Mouse (Mus musculus) kidney, adult 8-10 months (tissue): Measurements from ENCODE around the gene Lsp1.
A peak's percentile ranks its signal among the peaks of the same experiment; 100 is the strongest.

Experiments used
- DNase-seq, 2 experiments: peaks; one replicate each; pipeline ENCODE4 v3.0.0; 2022

The Lsp1 gene

DNA sequence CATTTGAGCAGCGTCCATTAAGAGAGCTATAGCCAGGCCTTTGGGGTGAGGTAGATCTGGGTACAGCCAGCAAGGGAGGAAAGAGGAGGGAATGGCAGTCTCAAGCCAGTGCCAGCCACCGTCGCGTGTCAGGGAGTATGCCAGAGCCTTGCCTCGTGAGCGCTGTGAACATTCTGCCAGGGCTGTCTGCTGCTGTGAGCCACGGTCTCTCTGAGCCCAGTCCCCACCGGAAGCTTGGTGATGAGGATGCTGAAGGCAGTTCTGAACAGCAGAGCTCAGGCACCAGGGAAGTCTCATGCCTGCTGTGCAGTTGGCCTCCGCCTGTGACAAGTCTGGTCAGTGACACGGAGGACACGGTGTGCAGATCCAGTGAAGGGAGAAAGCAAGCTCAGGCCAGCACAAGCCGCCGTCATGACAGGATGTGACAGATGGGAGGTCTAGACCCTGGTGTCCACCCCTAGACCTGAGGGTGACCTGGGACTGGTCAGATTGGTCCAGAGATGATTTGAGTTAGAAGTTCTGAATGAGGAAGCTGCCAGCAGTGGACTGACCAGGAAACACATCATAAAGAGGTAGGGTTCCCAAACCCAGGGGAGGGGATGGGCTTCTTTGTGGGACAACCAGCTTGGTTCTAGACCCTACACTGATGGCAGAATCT is 16.3 kb downstream of the Lsp1 start:
- no peak for DNase-seq

DNA sequence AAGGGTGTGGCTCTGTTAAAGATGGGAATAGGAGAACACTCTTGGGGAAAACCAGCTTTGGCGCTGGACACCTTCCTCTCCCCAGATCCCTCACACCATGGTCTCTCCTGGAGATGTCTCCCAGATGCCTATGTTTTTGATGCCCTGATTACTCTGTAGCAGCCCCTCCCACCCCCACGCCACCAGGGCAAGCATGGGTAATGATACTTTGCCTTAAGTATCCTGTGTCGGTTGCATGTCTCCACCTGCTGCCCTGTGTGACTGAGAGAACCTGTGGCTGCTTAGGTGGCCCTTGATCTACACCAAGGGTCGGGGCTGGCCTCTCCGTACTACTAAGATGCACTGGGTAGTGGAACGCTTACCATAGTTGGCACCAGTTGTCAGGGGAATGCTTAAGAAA is 17.4 kb downstream of the Lsp1 start:
- DNase-seq, result no peak

DNA sequence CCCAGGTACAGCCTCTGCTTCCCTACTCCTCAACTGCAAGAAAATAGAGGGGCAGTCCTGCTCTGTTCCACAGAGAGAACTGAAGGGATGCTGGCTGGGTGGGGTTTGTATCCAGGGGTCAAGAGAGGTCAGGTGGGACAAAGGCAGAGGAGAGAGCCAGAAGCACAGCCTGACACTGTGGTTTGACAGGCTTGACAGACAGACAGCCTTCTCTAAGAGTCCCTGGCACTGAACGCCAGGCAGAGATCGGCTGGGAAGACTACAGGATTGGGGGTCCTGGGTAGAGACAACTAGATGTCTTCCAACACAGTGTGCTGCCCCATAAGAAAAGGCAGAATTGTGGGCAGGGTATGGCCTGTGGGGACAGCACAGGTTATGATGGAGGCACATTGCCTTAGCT is 18.0 kb downstream of the Lsp1 start:
- DNase-seq, result no peak

DNA sequence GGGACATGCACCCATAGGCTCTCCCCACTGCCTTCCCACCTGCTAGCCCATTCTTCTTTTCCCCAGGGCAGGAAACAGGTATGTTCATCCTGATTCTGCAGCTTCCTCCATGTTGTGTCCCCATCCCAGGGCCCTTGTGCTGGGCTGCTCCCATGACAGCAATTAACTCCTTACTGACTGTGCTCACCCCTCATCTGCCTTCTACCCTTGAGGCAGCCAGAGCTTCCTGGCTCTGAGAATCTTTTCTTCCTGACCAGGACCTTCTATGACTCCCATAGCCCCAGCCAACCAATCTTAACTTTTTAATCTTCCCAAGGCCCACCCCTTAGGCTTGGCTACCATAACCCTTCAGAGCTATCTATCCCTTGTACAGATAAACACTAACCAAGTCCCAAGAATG is 18.7 kb downstream of the Lsp1 start:
- no peak for DNase-seq

DNA sequence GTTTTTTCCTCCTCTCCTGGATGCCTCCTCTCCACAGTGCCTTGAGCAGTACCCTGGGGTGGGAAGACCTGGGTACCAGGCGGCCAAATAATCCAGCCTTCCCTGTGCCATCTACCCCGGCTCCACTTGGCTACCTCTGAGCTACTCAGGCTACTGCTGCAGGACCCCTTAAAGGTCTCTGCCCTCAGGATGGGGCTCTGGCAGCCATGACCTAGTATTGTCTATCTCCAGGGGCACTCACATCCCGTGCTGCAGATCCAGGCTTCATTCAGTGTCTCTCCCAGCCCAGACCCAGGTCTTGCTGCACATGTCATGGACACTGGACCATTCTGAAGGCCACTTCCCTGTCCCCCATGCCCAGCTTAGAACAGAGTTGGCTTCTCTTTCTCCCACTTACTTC is 19.3 kb downstream of the Lsp1 start:
- no peak for DNase-seq

DNA sequence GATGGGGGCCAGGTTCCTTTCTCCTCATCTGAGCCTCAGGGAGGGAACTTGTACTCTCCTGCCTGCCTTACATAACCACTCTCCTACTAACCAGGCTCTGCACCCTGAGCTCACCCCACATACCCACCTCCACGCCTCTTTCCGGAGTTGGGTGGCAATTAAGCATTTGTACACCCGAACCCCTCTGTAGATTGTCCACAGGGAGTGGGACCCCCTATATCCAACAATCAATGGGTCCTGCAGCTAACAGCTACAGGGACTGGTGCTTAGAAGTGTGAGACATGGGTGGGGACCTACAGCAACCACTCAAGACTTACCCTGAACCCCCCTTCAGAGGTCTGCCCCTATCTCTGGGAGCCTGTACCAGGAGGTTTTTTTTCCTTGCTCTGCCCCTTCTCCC is 20.1 kb downstream of the Lsp1 start:
- DNase-seq, result no peak

DNA sequence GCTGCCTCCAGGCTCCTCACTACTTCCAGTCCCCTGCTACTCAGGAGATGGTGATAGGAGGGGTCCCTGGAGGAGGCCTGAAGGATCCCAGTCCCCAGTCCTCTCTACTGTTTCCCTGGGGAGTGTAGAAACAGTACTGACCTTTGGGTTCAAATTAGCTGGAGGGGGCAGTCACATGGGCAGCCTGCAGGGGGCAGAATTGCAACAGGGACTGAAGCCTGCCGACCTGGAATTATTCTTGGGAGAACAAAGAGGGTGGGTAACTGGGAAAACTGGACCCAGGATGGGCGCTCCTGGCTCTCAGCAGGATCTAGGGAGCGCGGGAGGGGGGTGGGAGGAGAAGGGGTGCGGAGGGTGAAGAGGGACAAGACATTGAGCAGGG is 20.6 kb downstream of the Lsp1 start:
- peak in 1 of 2 experiments; percentile 39 for DNase-seq

DNA sequence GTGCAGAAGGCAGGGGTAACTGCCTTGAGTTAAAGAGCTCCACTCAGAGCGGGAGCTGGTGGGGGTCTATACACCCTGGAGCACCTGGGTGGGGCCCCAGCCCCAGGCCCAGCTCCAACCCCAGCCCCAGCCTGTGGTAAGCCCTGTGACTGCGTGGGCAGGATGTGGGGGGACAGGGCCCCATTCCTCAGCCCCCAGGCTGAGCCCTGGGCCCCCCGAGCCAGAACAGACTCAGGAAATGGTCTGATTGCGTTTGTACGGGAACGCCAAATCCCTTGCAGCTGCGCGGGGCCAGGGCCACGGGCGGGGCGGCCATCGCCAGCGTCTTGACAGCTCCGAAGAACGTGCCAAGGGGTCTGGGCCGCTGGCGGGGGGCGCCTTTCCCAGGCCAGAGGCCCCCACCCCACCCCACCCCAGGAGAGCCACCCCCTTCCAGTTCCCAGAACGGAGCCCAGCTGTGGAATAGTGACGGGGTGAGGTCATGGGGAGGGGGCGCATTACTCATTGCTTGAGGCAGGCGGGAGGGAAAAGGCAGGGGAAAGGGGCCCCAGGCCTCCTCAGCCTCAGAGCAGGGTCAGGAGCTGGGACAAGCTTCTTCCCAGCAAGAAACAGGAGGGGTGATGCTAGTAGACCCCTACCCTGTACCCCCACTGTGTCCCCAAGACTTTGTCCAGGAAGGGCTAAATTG is 21.1 kb downstream of the Lsp1 start:
- DNase-seq, result no peak

DNA sequence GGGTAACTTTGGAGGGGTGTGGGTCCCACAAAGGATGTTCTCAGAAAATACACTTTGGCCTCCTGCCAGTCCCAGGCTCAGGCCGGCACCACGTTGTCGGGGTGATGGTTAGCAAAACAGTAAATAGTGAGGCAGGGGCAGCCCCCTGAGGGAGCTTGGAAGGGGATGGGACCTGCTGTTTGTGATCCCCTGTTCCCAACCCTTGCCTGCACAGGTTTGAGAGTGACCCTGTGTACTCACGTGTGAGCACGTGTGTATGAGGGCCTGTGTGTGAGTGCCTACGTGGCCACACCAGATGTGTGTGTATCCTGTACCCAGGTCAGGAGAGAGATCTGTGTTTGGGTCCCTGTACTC is 21.6 kb downstream of the Lsp1 start:
- no peak for DNase-seq

DNA sequence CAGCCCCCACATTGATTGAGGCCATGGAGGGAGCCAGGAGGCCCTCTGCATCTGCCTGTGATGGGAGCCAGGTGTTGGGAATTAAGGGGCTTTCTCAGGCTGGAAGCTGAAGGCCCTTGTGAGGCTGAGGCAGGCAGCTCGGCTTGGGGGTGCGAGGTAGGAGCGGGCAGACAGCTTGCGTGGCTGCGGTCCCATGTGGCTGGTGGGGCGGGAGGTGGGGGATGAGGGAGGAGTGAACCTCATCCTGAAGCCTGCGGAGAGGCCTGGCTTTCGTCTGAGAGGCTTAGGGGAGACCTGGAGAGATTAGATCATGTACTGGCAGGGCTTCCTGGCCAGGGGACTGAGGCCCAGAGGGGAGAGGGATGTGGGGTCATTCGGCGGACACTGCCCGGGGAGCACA is 22.5 kb downstream of the Lsp1 start:
- DNase-seq, result no peak

DNA sequence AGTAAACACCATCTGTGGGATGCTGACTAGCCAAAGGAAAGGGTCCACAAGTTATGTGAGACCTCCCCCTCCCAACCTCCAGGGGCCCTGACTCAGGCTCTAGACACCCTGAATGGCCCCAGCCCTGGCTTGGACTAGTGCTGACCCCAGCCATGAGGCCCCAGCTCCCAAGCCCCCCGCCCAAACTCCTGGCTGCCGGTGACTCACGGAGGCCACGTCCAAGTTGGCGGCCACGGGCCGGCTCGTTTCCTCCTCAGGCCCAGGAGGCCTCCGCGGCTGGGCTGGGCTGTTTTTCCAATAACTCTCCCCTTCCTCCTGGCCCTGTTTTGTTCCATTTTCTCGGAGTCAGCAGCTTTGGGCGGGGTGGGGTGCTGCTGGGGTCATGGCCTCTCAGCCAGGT is 24.2 kb downstream of the Lsp1 start:
- DNase-seq, result no peak

DNA sequence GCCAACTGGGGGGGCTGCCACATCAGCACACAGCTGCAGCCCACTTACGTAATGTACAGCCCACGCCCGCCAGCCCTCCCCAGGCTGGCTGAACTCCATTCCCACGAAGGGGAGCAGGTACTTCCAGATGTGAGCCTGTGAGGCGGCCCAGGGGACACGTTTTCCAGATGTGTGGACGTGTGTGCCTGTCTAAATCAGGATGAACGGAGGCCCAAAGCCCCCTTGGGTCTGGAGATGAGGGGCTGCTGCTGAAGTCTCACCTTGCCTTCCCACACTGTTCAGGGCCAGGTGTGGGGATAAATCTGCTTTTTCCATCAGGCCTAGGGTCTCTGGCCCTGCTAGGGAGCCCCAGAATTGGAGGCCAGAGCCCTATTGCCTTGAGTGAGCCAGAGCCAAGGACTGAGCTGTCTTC is 26.1 kb downstream of the Lsp1 start:
- no peak for DNase-seq

DNA sequence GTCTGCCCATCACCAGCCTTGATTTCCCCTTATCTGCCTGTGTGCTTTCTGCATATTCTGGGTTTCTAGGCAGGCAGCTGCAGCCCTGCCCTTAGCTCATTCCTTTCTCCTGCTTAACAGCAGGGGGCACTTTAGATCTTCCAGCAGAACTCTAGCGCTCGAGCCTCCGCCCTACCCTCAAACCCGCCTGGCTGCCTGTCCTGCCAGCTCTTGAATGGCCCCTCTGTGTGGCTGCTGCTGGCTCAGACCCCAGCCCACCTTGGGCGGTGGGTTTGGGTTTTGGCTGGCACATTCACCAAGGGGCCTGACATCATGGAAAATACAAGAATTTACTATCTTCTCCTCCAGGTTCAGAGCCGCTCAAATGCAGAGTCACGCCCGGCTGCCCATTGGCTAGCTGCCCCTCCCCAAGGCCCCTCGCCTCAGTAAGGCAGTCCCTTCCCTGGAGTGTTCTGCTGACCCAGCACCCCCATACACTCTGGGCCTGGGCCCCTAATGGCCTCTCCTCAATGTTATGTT is 26.8 kb downstream of the Lsp1 start:
- DNase-seq, result peak in 1 of 2 experiments; percentile 7

DNA sequence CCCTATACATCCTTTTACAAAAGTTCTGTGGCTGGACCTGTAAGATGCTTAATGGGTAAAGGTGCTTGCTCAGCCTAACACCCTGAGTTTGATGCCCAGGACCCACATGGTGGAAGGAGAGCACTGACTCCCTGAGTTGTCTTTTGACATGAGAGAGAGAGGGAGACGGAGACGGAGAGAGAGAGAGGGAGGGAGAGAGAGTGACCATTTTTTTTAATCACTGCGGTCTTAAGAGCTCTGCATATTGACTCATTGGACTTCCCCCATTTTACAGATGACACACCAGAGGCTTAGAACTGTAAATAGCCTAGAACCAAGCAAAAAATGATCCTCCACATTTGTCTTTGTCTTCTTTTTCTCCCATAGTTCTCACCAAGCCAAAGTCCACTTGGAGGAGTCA is 27.4 kb downstream of the Lsp1 start:
- no peak for DNase-seq

DNA sequence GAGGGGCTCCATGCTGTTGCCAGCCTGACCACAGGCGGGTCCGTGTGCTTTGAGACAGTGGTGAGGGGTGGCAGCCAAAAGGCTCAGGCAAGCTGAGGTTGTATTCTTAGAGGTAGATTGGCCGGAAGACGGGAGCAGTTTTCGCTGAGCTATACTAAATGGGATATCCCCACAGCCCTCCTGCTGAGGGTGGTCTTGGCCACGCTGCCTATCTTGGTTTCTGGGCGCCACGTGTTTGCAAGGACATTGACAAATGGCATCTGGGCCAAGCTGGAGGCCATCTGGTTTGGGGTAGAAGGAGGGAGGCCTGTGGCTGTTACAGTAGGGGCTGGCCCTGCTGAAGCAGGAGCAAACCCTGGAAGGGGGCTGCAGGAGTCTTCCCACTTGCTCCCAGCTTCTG is 32.9 kb downstream of the Lsp1 start:
- no peak for DNase-seq

DNA sequence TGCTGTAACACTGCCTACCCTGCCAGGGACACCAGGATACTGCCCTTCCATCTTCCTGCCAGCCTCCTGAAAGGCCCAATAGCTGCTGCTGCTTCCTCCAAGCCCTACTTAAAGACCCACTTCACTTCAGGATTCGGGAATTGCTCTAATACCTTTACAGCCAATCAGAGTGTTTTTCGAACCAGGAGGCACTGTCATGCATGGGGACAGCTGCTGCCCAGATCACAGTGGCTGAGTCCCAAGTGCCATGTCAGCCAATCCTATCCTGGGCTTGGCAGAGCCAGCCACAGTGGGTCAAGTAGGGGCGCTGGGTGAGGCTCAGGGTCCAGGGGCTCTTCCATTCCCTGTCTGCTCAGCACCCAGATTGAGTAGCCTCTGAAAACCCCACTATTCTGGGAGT is 35.5 kb downstream of the Lsp1 start:
- no peak for DNase-seq

DNA sequence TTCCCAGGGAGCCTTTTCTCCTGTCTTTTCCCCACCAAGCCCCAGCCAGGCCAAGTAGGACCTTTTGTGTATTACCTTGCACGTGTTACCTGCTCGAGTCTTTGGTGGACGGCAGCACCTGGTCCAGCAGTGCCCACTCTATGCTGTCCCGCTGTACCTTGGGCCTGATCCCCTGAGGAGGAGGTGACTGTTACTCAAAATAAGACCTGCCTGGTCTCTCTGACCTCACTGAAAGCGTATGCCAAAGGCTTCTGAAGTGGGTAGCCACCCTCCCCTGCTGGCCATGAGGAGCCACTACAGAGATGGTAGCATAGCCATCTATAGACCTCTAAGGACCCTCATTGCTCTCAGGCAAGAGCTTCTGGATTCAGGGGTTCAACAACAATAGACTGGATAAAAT is 36.2 kb downstream of the Lsp1 start:
- no peak for DNase-seq

DNA sequence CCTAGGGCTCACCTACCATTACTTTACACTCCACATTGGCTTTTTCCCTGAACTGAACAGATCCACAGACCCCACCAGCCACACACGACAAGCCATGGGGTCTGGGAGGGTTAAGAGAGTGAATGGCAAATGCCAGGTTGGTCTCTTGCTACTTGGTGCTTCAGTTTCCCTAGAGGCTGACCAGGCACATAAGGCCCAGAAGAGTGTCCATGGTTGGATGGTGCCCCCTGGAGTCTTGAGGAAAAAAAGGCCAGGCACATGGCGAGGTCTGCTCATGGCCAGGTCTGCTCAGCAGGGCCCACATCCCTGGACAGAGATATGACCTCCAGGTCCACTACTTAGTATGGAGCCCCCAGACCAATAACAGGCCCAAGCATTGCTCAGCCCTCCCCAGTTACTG is 37.2 kb downstream of the Lsp1 start:
- DNase-seq, result peak in 1 of 2 experiments; percentile 17

DNA sequence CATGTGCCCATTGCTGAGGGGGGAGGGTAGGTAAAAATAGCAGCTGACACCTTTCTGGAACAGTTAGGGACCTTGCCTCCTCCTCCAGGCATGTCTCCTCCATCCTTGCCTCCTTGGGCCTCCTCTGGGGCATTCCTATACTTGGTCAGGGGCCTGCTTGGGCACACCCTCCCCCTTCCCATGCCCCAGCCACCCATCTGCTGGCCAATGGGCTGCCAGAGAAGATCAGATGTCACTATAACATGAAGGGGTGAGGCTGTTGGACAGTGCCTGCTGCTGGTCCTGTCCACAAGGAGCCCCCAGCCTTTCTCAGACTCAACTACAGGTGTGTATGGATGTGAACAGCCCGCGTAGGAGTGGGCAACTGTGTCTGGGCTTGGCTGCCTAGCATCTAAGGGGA is 38.0 kb downstream of the Lsp1 start, which contains the start of gene Tnnt3:
Tnnt3 (plus strand) TSS at position 262 of the 400 bp plus-strand sequence.
- DNase-seq, result no peak

DNA sequence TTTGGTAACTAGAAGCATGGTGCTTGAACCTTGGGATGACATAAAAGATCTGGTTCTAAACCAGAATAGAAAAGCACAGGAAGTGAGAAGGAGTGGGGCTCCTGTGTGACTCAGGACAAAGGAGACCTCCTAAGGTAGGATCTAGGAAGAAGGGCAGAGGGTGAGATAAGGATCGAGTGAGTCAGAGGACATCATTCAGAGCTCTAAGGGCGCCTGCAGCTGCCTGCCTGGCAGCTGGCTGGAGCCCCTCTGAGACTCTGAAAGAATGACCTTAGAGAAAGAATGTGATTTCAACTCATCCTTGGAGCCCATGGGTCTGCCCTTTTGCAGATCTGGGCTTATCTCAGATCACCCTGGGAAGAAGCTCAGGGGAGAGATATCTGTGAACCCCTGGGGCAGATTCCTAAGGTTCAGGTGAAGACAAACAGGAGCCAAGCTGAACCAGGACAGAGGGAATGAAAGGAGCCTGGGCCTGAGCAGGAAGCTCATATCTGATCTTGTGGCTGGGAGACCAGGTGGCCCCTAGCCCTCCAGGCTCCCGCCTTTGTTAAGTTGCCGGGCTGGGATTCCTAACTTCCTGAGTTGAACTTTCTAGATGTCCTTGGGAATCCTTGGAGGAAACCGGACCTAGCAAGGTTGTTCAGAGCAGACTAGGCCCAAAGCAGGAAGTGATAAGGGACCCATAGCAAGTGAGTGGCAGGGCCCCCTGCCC is 38.6 kb downstream of the Lsp1 start:
- DNase-seq, result no peak

DNA sequence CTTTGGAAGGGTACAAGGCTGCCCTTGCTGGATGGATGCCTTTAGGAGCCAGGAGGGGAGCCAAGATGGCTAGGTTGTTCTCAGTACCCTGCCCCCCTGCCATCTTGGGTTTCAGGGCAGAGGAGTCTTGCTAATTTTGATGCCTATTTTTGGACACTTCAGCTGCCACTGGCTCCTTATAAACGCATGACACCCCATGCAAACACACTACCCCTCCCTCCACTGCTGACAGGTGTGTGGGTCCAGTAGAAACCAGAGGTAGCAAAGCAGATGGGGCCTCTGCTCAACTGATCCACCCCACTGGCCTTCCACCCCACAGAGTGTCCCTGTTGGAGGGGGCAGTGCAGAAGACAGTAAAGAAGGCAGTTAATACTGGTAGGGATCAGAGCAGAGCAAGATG is 39.4 kb downstream of the Lsp1 start:
- no peak for DNase-seq

DNA sequence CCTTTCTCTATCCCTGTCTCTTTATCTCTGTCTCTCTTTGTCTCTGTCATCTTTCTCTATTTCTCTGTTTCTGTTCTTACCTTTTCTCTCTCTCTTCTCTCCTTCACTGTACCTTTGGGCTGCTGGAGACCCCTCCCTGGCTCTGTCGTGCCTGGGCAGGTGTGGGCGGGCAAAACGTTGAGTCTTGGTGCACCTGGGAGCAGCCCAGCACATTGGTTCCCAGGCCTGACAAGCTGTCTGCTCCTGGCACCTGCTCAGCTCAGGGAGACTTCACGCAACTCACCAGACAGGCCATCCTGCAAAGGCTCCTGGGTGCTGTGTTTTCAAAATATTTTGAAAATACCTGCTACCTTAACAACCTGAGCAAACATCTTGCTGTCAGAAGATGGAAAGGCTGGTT is 42.6 kb downstream of the Lsp1 start:
- no peak for DNase-seq

DNA sequence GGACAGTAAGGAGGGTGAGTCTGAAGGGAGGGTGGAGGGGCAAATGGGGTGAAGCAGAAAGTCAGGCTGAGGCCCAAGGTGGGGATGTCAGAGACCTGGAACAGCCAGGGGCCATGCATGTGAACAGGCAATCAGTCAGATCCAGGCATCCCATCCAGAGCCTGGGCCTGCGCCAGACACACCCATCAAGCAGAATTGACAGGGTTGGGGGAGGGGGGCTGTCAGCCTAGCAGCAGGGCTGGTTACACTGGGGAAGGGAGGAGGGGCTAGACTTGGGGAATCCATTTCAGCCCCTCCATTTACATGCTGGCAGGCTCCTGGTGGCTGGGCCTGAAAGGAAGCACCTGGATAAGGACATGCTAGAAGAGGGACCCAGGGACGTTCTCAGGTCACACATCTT is 45.3 kb downstream of the Lsp1 start:
- no peak for DNase-seq

DNA sequence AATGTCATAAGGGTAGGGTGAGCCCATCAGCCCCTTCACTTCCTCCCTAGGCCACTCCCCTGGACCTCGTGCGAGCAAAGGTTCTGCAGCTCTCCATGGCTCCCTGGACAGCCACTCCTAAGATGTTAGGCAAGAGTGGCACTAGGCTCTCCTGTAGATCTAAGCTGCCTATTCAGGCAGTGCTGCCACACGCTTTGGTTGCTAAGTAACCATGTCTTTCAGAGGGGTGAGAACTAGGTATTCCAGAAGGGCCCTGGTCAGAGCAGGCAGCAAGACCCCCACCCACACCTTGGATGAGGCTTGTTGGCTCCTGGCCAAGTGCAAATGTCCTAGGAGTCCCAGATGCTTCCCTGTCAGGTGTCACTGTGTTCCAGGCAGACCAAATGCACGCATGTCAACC is 45.9 kb downstream of the Lsp1 start:
- no peak for DNase-seq
